Mouse (Mus musculus): ENCODE results near the gene Slc15a1.

DNA sequence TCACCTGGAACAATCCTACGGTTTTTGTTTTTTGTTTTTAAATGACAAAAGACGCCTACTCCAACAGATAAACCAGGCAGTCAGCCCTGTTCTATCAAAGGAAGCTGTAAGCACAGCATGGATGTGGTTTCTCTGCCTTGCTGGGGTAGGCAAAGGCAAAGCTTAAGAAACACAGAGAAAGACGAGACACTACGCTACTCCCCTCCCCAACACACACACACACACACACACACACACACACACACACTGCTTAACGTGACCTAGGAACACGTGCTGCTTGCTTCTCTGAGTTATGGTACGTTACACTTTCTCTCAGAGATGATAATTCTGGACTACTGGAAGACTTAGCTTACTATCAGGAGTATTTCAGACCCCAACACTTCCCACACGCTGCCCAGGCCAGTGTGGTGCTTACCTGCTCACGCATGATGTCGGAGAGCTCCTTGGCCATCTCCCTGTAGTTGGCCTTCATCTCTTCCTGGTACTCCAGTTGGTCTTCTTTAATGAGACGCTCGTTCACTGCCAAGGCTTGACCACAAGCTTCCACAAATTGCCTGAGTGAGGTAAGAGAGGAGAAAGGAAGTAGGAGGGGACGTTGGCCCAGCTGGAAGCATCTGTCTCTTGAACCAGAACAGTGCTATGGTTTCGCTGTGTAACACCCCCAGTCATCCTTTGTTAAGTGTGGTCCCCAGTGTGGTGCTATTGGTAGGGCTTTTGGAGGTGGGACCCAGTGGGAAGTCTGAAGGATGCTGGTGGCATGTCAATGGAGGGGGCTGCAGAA, 40.7 kb upstream of the Slc15a1 start:
- TF ChIP-seq CTCF (IDR thresholded peaks at IDR 0.05; ENCODE audit: borderline replicate concordance, extremely low read depth, insufficient read depth, insufficient read length) (no peak), POLR2A (IDR thresholded peaks at IDR 0.05; ENCODE audit: borderline replicate concordance, extremely low read depth, insufficient read depth, insufficient read length, poor library complexity, severe bottlenecking) (no peak)

Data from brain, embryonic 14.5 days (tissue).